Mouse (Mus musculus): ENCODE results near the gene Odf2. TPM values are rescaled to one million over a fixed set of nuclear protein-coding genes. Genes with fewer than 3 reads are reported as not detected.
"Not testable (repeated sequence)": the region's sequence is repeated elsewhere in the genome, so short reads cannot be mapped to it uniquely, and the experiment has no call there.

The Odf2 gene
- polyA plus RNA-seq, 2 experiments: 23.5 to 29.6 TPM

DNA sequence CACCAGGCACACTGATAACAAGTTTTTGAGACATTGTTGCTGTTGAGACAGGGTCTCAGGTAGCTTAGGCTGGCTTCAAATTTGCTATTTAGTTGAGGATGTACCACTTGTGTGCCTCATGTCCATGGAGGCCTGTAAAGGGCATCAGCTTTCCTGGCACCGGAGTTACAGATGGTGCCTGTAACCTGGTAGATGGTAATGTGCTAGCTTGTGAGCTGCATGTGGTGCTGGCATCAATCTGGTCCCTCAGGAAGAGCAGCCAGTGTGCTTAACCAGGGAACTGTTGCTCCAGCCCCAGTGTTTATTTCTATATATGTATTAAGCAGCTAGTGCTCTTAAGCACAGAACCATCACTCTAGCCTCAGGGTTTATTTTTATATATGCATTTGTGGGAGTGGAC is 7.0 kb downstream of the Odf2 start:
- no peak for ATAC-seq (ENCODE audit: insufficient read depth)
- Histone ChIP-seq H3K4me1 (replicated peaks; ENCODE audit: control insufficient read depth in 2 of 2, insufficient read depth in 2 of 2, low read length in 1 of 2) (peaks cover 3 to 5% of the 10 kb centered on the region in 2 experiments), H3K36me3 (replicated peaks; ENCODE audit: control insufficient read depth, insufficient read depth, low read depth) (peaks cover 81% of the 10 kb centered on the region), H3K4me3 (ENCODE audit: insufficient read depth in 1 of 2, low read depth in 2 of 2, low read length in 2 of 2) (no peak overlapping the region), H3K9me3 (ENCODE audit: control insufficient read depth, low read length) (no peaks in the 10 kb centered on the region), H3K9ac (replicated peaks) (no peak overlapping the region), H3K27ac (no peak overlapping the region), H3K4me2 (ENCODE audit: low read depth) (no peak overlapping the region), H3K27me3 (ENCODE audit: control insufficient read depth, insufficient read depth, low read length) (no peaks in the 10 kb centered on the region)
- TF ChIP-seq EP300 (IDR thresholded peaks at IDR 0.05; ENCODE audit: low read depth) (no peak), CTCF (IDR thresholded peaks at IDR 0.05; ENCODE audit: low read depth) (no peak)
- WGBS (ENCODE audit: insufficient replicate concordance): 81% methylated on average over 1 of the region's 1 CpGs
- DNase-seq (ENCODE audit: low read depth in 3 of 3, low spot score in 3 of 3): no peak

DNA sequence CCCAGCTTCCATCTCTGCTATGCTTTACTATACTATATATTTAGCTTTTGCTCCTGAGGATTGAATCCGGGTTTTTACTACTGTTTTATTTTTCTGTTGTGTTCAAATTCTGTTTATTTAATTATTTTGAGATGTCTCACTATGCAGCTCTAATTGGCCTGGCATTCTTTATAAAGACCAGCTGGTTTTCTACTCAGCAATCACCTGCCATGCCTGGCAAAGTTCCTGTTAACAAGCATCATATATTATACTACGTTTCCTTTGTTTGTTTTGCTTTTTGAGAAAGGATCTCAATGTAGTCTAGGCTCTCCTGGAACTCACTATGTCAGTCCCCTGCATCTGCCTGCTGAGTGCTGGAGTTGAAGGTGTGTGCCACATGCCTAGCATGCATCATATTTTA is 8.3 kb downstream of the Odf2 start:
- DNase-seq (ENCODE audit: low read depth in 3 of 3, low spot score in 3 of 3): no peak
- Histone ChIP-seq H3K9me3 (ENCODE audit: control insufficient read depth, low read length) (no peaks in the 10 kb centered on the region), H3K36me3 (replicated peaks; ENCODE audit: control insufficient read depth, insufficient read depth, low read depth) (peaks cover 87% of the 10 kb centered on the region), H3K9ac (replicated peaks) (no peak overlapping the region), H3K27me3 (ENCODE audit: control insufficient read depth, insufficient read depth, low read length) (no peaks in the 10 kb centered on the region), H3K27ac (no peak overlapping the region), H3K4me3 (ENCODE audit: insufficient read depth in 1 of 2, low read depth in 2 of 2, low read length in 2 of 2) (no peak overlapping the region), H3K4me1 (replicated peaks; ENCODE audit: control insufficient read depth in 2 of 2, insufficient read depth in 2 of 2, low read length in 1 of 2) (no peaks in the 10 kb centered on the region), H3K4me2 (ENCODE audit: low read depth) (no peak overlapping the region)
- TF ChIP-seq CTCF (IDR thresholded peaks at IDR 0.05; ENCODE audit: low read depth): no peak
- no peak for TF ChIP-seq EP300 (IDR thresholded peaks at IDR 0.05; ENCODE audit: low read depth)
- ATAC-seq (ENCODE audit: insufficient read depth): no peak
- WGBS (ENCODE audit: insufficient replicate concordance): 76% methylated on average over 2 of the region's 2 CpGs

DNA sequence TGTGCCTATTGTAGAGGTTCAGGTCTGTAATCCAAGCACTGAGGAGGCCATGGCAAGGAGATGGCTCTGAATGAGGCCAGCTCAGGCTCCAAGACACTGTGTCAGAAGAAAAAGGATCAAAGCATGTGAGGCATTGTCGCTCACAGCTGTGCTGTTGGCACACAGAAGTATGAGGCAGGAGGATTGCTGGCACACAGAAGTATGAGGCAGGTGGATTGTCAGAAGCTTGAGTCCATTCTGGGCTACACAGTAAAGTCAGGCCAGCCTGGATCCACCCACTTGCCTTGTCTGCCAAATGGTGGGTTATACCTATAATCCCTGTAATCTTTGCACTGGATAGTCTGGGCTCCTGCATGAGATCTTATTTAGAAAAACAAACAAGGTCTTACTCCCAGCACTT is 9.1 kb downstream of the Odf2 start:
- no peaks in the 10 kb centered on the region for H3K27me3 ChIP-seq (ENCODE audit: control insufficient read depth, insufficient read depth, low read length)
- TF ChIP-seq EP300 (IDR thresholded peaks at IDR 0.05; ENCODE audit: low read depth): no peak
- TF ChIP-seq CTCF (IDR thresholded peaks at IDR 0.05; ENCODE audit: low read depth): no peak

DNA sequence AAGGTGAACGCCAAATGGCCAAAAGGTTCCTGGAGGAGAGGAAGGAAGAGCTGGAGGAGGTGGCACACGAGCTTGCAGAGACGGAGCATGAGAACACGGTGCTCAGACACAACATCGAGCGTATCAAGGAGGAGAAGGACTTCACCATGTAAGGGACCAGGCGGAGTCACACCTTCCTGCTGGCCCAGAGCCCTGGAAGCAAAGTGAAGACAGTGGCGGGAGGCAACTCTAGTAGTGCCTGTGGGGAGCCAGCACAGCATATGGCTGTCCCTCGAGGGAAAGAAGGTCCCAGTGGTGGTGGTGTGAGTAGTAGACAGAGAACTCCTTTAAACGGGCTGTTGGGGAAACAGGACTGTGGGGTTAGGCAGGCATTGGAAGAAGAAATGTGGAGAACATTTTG is 13.2 kb downstream of the Odf2 start:
- 88% methylated on average over 10 of the region's 10 CpGs for WGBS (ENCODE audit: insufficient replicate concordance)
- H3K27me3 ChIP-seq (ENCODE audit: control insufficient read depth, insufficient read depth, low read length): no peaks in the 10 kb centered on the region
- no peak overlapping the region for H3K9ac ChIP-seq (replicated peaks)
- no peak for ATAC-seq (ENCODE audit: insufficient read depth)
- DNase-seq (ENCODE audit: low read depth in 3 of 3, low spot score in 3 of 3): no peak
- no peak overlapping the region for H3K27ac ChIP-seq
- H3K4me1 ChIP-seq (replicated peaks; ENCODE audit: control insufficient read depth in 2 of 2, insufficient read depth in 2 of 2, low read length in 1 of 2): no peaks in the 10 kb centered on the region
- H3K4me2 ChIP-seq (ENCODE audit: low read depth): no peak overlapping the region
- H3K36me3 ChIP-seq (replicated peaks; ENCODE audit: control insufficient read depth, insufficient read depth, low read depth): peaks cover 88% of the 10 kb centered on the region
- TF ChIP-seq EP300 (IDR thresholded peaks at IDR 0.05; ENCODE audit: low read depth) (no peak), CTCF (IDR thresholded peaks at IDR 0.05; ENCODE audit: low read depth) (no peak)
- no peaks in the 10 kb centered on the region for H3K9me3 ChIP-seq (ENCODE audit: control insufficient read depth, low read length)
- H3K4me3 ChIP-seq (ENCODE audit: insufficient read depth in 1 of 2, low read depth in 2 of 2, low read length in 2 of 2): no peak overlapping the region

More for the DNA sequence above, 9.1 kb downstream of the Odf2 start:
- no peak overlapping the region for H3K9ac ChIP-seq (replicated peaks)
- H3K4me1 ChIP-seq (replicated peaks; ENCODE audit: control insufficient read depth in 2 of 2, insufficient read depth in 2 of 2, low read length in 1 of 2): no peaks in the 10 kb centered on the region
- ATAC-seq (ENCODE audit: insufficient read depth): no peak
- H3K9me3 ChIP-seq (ENCODE audit: control insufficient read depth, low read length): no peaks in the 10 kb centered on the region
- peaks cover 87% of the 10 kb centered on the region for H3K36me3 ChIP-seq (replicated peaks; ENCODE audit: control insufficient read depth, insufficient read depth, low read depth)
- no peak for DNase-seq (ENCODE audit: low read depth in 3 of 3, low spot score in 3 of 3)
- H3K27ac ChIP-seq: no peak overlapping the region
- H3K4me3 ChIP-seq (ENCODE audit: insufficient read depth in 1 of 2, low read depth in 2 of 2, low read length in 2 of 2): no peak overlapping the region
- no peak overlapping the region for H3K4me2 ChIP-seq (ENCODE audit: low read depth)
- WGBS (ENCODE audit: insufficient replicate concordance): 88% methylated on average over 1 of the region's 1 CpGs

DNA sequence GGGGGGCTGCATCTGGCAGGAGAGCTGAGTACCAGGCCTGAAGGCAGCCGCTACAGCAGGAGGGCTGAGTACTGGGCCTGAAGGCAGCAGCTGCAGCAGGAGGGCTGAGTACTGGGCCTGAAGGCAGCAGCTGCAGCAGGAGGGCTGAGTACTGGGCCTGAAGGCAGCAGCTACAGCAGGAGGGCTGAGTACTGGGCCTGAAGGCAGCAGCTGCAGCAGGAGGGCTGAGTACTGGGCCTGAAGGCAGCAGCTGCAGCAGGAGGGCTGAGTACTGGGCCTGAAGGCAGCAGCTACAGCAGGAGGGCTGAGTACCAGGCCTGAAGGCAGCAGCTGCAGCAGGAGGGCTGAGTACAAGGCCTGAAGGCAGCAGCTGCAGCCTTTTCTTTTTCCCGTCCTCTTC is 19.1 kb downstream of the Odf2 start:
- H3K36me3 ChIP-seq (replicated peaks; ENCODE audit: control insufficient read depth, insufficient read depth, low read depth): peaks cover 60% of the 10 kb centered on the region
- not testable (repeated sequence) for DNase-seq (ENCODE audit: low read depth in 3 of 3, low spot score in 3 of 3); H3K4me1 ChIP-seq (replicated peaks; ENCODE audit: control insufficient read depth in 2 of 2, insufficient read depth in 2 of 2, low read length in 1 of 2); ATAC-seq (ENCODE audit: insufficient read depth); H3K4me3 ChIP-seq (ENCODE audit: insufficient read depth in 1 of 2, low read depth in 2 of 2, low read length in 2 of 2); H3K27ac ChIP-seq; H3K27me3 ChIP-seq (ENCODE audit: control insufficient read depth, insufficient read depth, low read length); H3K9ac ChIP-seq (replicated peaks); H3K4me2 ChIP-seq (ENCODE audit: low read depth); H3K9me3 ChIP-seq (ENCODE audit: control insufficient read depth, low read length)
- 80% methylated on average over 2 of the region's 2 CpGs for WGBS (ENCODE audit: insufficient replicate concordance)
